Mouse (Mus musculus): ENCODE measurements around the gene Nt5c2.
A peak's percentile ranks its signal among the peaks of the same experiment; 100 is the strongest.
"Not testable (repeated sequence)": the region's sequence is repeated elsewhere in the genome, so short reads cannot be mapped to it uniquely, and the experiment has no call there.

The Nt5c2 gene

DNA sequence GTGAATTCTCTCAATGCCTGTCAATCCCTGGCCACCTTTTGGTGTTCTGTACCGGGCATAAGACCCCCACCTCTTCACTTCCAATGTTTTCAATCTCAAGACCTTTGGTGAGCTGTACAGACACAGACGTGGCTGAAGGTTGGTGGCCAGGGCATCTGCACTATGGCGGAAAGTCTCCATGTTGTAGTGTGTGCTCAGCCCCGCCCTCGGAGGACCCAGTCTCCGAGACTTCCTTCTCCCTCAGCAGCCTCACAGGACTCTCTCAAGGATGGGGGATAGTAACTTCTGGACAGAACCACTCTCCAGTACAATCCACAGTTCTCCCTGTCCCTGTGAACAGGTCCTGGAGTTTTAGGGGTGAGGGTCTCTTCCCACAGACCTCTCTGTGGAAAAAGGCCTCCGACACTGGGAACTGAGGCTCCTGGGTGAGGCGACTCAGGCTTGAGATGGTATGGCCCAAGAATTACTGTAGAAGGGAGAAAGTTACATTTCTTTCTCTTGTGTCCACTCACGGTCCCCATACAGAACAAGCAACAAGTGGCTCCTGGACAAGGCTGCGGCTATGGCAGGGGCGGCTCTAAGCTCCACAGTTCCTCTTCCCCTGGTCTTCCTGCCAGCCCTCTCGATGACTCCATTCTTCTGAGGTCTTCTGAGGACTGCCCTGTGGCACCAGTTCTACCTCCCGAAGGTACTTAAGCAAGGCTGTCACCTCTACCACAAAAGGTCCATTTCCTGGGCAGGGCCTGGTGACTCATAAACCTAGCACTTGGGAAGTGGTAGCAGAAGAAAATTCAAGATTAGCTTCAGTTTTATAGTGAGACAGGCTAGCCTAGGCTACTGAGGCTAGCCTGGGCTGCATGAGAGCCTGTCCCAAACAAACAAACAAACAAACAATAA, 30.0 kb downstream of the Nt5c2 start:
- no peak for DNase-seq

DNA sequence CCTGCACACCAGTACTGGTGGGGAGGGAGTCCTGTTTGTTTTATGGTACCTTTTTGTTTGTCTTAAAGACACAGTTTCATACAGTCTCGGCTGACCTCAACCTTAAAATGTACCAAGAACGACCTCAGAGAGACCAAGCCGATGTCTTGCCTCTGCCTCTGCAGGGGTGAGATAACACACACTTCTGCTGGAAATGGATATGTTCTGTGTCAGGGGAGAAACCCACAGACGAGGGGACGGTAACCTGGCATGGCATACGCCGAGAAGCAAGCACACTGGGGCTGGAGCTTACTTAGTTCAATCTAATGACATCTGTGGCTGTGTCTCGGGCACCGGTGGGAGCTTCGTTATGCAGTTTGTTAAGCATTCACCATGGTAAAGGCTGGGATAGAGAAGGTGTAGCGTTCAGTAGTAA, 31.0 kb downstream of the Nt5c2 start:
- DNase-seq = no peak

GRCm38 (mm10) chr19:46983352-46983965, 31.5 kb downstream of the Nt5c2 start:
- DNase-seq = no peak

DNA sequence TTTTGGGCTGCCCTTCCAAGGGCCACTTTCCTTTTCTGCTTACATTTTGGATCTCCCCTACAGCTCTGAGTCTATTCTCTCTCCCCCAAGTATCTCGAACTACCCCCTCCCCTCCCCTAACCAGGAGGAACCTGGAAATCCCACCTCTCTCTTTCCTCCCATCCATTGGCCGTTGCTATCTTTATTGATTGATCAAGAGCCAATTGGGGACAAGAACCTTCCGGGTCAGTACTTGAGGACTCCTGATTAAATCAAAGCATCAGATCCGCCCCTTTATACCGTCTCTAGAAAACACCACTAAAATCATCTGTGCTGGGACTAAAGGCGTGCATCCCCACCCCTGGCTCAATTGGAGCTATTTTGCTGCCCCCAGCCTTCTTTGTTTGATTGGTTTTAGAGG, 33.5 kb downstream of the Nt5c2 start:
- no peak for DNase-seq

- no peak for DNase-seq
These were observed 35.2 kb downstream of the Nt5c2 start for GRCm38 (mm10) chr19:46979781-46980105.

- no peak for DNase-seq
These were observed 35.8 kb downstream of the Nt5c2 start for GRCm38 (mm10) chr19:46978920-46979780.

- DNase-seq = not testable (repeated sequence)
These were observed 36.9 kb downstream of the Nt5c2 start for GRCm38 (mm10) chr19:46978069-46978468.

- no peak for DNase-seq
These were observed 37.5 kb downstream of the Nt5c2 start for GRCm38 (mm10) chr19:46977460-46977859.

- no peak for DNase-seq
These were observed 38.2 kb downstream of the Nt5c2 start for GRCm38 (mm10) chr19:46976743-46977142.

GRCm38 (mm10) chr19:46975997-46976396, 39.0 kb downstream of the Nt5c2 start:
- no peak for DNase-seq

GRCm38 (mm10) chr19:46975565-46975964, 39.4 kb downstream of the Nt5c2 start:
- DNase-seq = no peak

DNA sequence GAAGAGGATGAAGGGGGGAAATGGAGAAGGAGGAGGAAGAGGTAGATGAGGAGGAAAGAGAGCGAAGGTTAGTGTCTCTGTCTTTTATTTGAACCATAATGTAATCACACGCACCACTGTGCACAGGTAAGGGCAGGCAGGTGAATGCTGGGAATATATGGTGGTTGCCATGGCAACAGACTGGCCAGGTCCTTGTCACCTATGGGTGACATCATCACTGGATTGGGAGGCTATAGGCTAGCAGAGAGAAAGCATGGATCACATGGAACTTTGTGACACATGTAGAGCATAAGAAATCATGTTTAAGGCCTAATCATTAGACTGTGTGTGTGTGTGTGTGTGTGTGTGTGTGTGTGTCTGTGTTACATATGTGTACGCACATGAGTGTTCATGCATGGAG, 42.8 kb downstream of the Nt5c2 start:
- no peak for DNase-seq

- no peak for DNase-seq
These were observed 43.2 kb downstream of the Nt5c2 start for GRCm38 (mm10) chr19:46971712-46972111.

GRCm38 (mm10) chr19:46971051-46971689, 43.8 kb downstream of the Nt5c2 start:
- DNase-seq = no peak

DNA sequence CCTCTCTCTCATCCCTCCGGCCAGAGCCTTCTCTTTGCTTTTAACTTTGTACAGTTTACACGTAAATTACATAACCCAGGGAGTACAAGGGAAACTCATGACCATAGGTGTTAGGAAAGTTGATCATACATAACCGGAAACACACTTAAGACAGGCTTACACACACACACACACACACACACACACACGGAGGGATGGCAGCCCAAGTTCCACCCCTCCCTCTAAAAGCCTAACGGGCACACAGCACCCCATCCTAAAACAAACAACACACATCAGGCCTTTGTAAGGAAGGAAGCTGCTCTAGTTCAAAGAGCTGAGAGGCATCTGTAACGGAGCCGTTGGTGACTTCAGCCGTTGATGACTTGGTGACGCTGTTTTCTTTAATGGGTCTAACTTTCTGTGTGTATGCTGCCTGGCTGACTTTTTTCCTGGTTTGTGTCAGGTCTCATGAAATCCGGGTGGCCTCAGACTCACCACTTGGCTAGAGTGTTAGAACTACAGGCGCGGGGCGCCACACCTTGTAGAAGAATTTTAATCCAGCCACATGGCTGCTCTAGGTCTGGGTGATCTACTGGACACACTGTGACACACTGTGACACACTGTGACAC, 44.7 kb downstream of the Nt5c2 start:
- peak in 1 of 2 experiments; percentile 62 for DNase-seq

GRCm38 (mm10) chr19:46969286-46969985, 45.5 kb downstream of the Nt5c2 start:
- DNase-seq = no peak

- no peak for DNase-seq
These were observed 46.1 kb downstream of the Nt5c2 start for GRCm38 (mm10) chr19:46968833-46969232.

DNA sequence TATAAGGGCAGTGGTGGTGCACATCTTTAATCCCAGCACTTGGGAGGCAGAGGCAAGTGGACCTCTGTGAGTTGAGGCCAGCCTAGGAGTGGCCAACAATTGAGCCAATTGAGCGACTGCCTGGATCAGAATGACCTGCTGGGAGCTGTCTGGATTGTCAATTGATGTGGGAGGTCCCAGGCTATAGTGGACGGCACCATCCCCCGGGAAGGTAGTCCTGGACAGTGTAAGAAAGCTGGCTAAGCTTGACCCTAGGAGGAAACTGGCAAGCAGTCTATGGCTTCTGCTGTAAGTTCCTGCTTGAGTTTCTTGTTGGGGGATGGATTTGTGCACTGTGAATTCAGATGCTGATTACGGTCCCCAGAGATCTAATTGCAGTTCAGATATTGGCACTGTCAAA, 47.1 kb downstream of the Nt5c2 start:
- DNase-seq = no peak

DNA sequence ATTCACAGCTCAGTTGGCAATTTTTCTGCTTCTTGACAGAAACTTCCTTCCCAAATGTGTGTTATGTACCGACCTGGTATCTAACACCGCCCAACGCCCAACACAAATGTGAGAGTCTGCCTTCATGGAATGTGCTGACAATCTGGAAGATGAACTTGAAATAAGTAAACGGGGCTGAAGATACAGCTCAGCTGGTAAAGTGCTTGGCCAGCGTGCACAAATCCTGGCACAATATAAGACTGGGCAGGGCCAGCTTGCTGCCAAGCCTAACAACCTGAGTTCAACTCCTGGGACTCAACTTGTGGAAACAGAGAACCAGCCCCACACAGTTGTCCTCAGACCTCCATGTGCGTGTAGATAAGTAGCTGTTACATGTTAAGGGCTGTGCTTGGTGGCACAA, 48.6 kb downstream of the Nt5c2 start:
- no peak for DNase-seq

DNA sequence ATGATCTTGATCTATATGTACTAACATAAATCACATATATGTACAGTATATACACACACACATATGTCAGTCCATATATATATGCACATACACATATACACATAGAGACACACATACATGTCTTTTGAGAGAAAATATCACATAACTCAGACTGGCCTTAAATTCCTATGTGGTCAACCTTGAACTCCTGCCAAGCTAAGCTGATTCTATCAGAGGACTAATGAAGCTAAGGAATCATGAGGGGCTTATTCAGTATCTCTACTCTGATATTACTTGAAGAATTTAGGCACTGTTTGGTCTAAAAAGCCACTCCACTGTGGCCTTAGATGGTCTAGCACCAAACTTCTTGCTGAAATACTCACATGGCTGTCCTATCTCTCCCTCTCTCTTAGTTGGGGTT, 49.5 kb downstream of the Nt5c2 start:
- DNase-seq = no peak

- DNase-seq = no peak
These were observed 50.6 kb downstream of the Nt5c2 start for GRCm38 (mm10) chr19:46964353-46964752.

DNA sequence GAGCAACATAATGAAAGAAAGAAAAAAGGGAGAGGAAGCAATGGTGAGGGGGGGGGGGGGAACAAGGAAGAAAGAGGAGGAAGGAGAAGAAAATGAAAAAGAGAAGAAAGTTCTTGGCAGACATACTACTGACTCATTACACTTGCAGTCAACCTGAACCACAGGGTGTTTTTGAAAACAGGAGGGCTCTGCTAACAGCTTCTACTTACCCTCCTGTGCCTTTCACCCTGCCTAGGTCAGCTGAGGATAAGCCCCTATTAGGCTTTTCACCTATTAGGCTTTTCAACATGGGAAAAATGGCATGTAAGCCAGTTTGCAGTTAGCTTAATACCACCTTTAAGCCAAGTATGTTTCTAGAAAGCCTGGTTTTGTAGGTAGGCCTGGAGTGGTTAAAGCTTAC, 51.5 kb downstream of the Nt5c2 start:
- DNase-seq = no peak
